Mouse (Mus musculus) neural tube, embryonic 15.5 days (tissue): ENCODE results near the gene Myod1. TPM values are rescaled to one million over a fixed set of nuclear protein-coding genes. Genes with fewer than 3 reads are reported as not detected.

Experiments used
- ATAC-seq: fragments of 200-750 bp; cut with Nextera tagmentation; 2 replicates; pipeline ENCODE4 v1.8.0; 2017; ENCODE audit warnings: mild to moderate bottlenecking, moderate TSS enrichment, moderate library complexity; ENCODE audit not compliant: low FRiP score
- H3K27ac ChIP-seq: fragments of 300-500 bp; sonication (generic); replicated peaks from 2 replicates; pipeline ENCODE4 v1.5.1; 2015; ENCODE audit warnings: mild to moderate bottlenecking, inconsistent platforms
- H3K27me3 ChIP-seq: fragments of 300-500 bp; sonication (generic); replicated peaks from 2 replicates; pipeline ENCODE4 v1.6.1; 2015; ENCODE audit warnings: inconsistent platforms
- H3K36me3 ChIP-seq: fragments of 300-500 bp; sonication (generic); 2 replicates; pipeline ENCODE4 v1.6.1; 2015; ENCODE audit warnings: inconsistent platforms
- H3K4me1 ChIP-seq: fragments of 300-500 bp; sonication (generic); 2 replicates; pipeline ENCODE4 v1.6.1; 2015; ENCODE audit warnings: inconsistent platforms
- H3K4me2 ChIP-seq: fragments of 300-500 bp; sonication (generic); 2 replicates; pipeline ENCODE4 v1.6.1; 2015; ENCODE audit warnings: inconsistent platforms, mild to moderate bottlenecking, moderate library complexity
- H3K4me3 ChIP-seq: fragments of 300-500 bp; sonication (generic); replicated peaks from 2 replicates; pipeline ENCODE4 v1.5.1; 2015; ENCODE audit warnings: mild to moderate bottlenecking, inconsistent platforms
- H3K9ac ChIP-seq: fragments of 300-500 bp; sonication (generic); replicated peaks from 2 replicates; pipeline ENCODE4 v1.6.1; 2015; ENCODE audit warnings: mild to moderate bottlenecking, inconsistent platforms
- H3K9me3 ChIP-seq: fragments of 300-500 bp; sonication (generic); replicated peaks from 2 replicates; pipeline ENCODE4 v1.6.1; 2016; ENCODE audit warnings: inconsistent platforms
- WGBS: fragments of 180-500 bp; shearing (Covaris S2); methylation state at CpG from one replicate; pipeline ENCODE4 v1.1.7; 2015; ENCODE audit warnings: mixed read lengths; 5-methylcytosine and 5-hydroxymethylcytosine counted together
- polyA plus RNA-seq: library from polyadenylated mRNA; unstranded; fragments of >200 nt; fragmentation: Nextera tagmentation; extraction: Ambion mirVana; gene quantifications from 2 replicates; pipeline ENCODE4 v1.2.1, GENCODE M21; 2015

Gene Myod1
- polyA plus RNA-seq, 1 experiment from 2014 or later, result 2.3 TPM

DNA sequence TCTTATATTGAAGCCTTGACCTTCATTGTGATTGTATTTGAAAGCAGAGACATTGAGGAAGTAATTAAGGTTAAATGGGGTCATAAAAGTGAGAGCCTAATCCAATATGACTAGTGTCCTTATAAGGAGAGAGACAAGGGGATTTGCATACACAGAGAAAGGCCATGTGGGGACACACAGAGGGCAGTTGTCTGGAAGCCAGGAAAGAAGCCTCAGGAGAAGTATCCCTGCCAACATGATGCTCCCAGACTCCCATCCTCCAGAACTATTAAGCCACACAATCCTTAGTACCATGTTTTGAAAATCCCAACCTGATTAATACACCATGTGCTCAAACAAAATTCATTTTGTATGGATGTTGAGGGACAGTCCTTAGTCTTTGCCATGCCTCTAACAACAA lies 14.5 kb upstream of the Myod1 start:
- Histone ChIP-seq H3K9me3 (no peaks in the 10 kb centered on the region), H3K4me2 (no peak overlapping the region), H3K4me1 (no peaks in the 10 kb centered on the region), H3K36me3 (no peaks in the 10 kb centered on the region), H3K4me3 (no peak overlapping the region), H3K27me3 (no peaks in the 10 kb centered on the region), H3K27ac (no peak overlapping the region), H3K9ac (no peak overlapping the region)
- ATAC-seq, result no peak

DNA sequence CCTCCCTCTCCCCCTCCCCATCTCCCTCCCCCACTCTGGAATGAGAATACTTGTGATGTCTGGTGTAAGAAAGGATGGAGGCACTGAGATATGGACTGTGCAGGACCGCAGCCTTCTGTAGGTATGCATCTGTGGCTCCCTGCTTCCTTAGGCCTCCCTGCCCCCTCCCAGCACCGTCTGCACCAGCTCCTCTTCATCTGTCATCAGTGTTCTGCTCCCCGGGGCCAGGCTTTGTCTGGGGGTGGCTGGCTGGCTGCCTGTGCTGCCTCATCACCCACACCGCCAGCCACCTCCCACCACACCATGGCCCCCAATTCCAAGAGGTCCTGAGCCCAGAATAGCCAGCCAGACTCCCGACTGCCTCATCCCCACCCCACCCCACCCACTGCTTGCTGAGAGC lies 12.1 kb upstream of the Myod1 start:
- H3K9ac ChIP-seq, result no peak overlapping the region
- ATAC-seq, result no peak
- no peaks in the 10 kb centered on the region for H3K4me1 ChIP-seq
- H3K36me3 ChIP-seq, result no peaks in the 10 kb centered on the region
- no peaks in the 10 kb centered on the region for H3K9me3 ChIP-seq
- no peak overlapping the region for H3K4me3 ChIP-seq
- H3K4me2 ChIP-seq, result no peak overlapping the region
- no peak overlapping the region for H3K27ac ChIP-seq
- H3K27me3 ChIP-seq, result 0 out of 2 replicates have a peak, but pooled peaks cover 8% of the 10 kb centered on the region
- WGBS, result 53% methylated on average over 5 of the region's 5 CpGs

DNA sequence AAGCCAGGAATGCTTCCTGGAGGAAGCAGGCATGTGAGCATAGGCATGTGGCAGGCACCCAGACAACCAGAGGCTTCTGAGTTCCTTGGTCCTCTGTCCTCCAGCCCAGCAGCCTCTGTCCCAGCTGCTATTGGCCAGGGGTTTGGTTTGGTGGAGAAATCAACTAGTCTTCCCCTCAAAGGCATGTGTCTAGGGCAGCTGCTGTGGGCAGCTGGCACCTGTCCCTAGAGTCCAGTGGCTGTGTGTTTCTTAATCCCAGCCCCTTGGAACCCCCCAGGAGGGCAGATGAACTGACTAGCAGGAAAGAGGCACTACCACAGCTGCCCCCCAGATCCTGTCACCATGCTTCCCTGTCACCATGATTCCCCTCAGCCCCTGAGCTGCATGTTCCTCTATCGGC lies 10.5 kb upstream of the Myod1 start:
- no peak overlapping the region for H3K27ac ChIP-seq
- 89% methylated on average over 1 of the region's 1 CpGs for WGBS
- H3K9ac ChIP-seq, result no peak overlapping the region
- no peak overlapping the region for H3K4me2 ChIP-seq
- no peak overlapping the region for H3K4me3 ChIP-seq
- no peak for ATAC-seq
- no peaks in the 10 kb centered on the region for H3K4me1 ChIP-seq
- H3K36me3 ChIP-seq, result no peaks in the 10 kb centered on the region
- H3K27me3 ChIP-seq, result 0 out of 2 replicates have a peak, but pooled peaks cover 8% of the 10 kb centered on the region
- H3K9me3 ChIP-seq, result no peaks in the 10 kb centered on the region

DNA sequence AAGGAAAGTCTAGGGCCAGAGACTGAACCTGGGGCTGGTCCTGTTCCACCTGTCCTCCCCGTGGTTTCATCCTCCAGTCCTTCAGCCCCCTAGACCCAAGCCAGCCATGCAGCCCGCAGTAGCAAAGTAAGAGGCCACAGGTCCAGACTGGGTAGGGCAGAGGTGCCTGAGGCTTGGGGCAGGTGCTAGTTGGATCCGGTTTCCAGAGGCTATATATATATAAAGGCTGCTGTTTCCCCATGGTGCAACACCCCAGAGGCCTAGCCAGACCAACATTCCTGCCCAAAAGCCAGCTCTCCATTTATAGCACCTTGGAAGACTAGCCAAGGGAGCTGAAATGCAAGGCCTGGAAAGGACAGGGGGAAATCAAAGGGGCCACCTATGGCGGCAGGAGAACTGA lies 5.2 kb upstream of the Myod1 start:
- Histone ChIP-seq H3K4me2 (no peak overlapping the region), H3K9me3 (no peaks in the 10 kb centered on the region), H3K4me3 (no peak overlapping the region), H3K4me1 (no peaks in the 10 kb centered on the region), H3K27me3 (peaks cover 40% of the 10 kb centered on the region), H3K36me3 (no peaks in the 10 kb centered on the region), H3K27ac (no peak overlapping the region), H3K9ac (no peak overlapping the region)
- no peak for ATAC-seq
- 63% methylated on average over 4 of the region's 4 CpGs for WGBS

DNA sequence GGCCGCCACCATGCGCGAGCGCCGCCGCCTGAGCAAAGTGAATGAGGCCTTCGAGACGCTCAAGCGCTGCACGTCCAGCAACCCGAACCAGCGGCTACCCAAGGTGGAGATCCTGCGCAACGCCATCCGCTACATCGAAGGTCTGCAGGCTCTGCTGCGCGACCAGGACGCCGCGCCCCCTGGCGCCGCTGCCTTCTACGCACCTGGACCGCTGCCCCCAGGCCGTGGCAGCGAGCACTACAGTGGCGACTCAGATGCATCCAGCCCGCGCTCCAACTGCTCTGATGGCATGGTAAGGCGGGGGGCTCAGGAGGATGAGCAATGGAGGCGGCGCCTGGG lies 703 bp downstream of the Myod1 start:
- peaks cover 24% of the 10 kb centered on the region for H3K4me1 ChIP-seq
- peak; percentile 73 for ATAC-seq

DNA sequence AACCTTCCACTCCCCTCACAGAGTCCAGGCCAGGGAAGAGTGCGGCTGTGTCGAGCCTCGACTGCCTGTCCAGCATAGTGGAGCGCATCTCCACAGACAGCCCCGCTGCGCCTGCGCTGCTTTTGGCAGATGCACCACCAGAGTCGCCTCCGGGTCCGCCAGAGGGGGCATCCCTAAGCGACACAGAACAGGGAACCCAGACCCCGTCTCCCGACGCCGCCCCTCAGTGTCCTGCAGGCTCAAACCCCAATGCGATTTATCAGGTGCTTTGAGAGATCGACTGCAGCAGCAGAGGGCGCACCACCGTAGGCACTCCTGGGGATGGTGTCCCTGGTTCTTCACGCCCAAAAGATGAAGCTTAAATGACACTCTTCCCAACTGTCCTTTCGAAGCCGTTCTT lies 1.8 kb downstream of the Myod1 start:
- WGBS, result 2% methylated on average over 22 of the region's 22 CpGs
- H3K27me3 ChIP-seq, result peaks cover 67% of the 10 kb centered on the region
- H3K27ac ChIP-seq, result no peak overlapping the region
- ATAC-seq, result peak; percentile 13; the same call in 1 of the 2 replicates
- peak overlapping the region; percentile 48 for H3K4me2 ChIP-seq
- peaks cover 24% of the 10 kb centered on the region for H3K4me1 ChIP-seq
- H3K9ac ChIP-seq, result no peak overlapping the region
- peak overlapping the region; percentile 21; the same call in 1 of the 2 replicates for H3K4me3 ChIP-seq
- no peaks in the 10 kb centered on the region for H3K9me3 ChIP-seq
- no peaks in the 10 kb centered on the region for H3K36me3 ChIP-seq

More for the DNA sequence above, 703 bp downstream of the Myod1 start:
- Histone ChIP-seq H3K27me3 (peaks cover 76% of the 10 kb centered on the region), H3K4me2 (peak overlapping the region; percentile 56), H3K36me3 (no peaks in the 10 kb centered on the region), H3K9me3 (no peaks in the 10 kb centered on the region), H3K4me3 (peak overlapping the region; percentile 33), H3K9ac (peak overlapping the region; percentile 23; the same call in 1 of the 2 replicates), H3K27ac (no peak overlapping the region)
- WGBS, result under 1% methylated on average over 33 of the region's 33 CpGs

DNA sequence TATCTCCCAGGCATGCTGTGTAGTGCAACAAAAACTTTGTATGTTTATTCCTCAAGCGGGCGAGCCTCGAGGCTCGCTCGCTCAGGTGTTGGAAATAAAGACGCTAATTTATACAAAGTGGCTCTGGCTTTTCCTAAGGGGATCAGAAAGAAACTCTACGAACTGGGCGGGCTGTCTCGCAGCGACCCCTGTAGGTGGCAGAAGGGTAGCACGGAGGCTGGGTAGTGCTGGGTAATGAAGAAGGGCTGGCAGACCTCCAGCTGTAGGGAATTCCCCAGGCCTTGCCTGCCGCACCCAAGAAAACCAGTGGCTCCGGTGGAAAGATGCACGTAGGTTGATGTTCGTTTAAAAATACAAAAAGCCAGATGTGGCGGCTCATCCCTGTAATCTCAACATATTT lies 2.7 kb downstream of the Myod1 start:
- Histone ChIP-seq H3K9ac (no peak overlapping the region), H3K36me3 (no peaks in the 10 kb centered on the region), H3K4me3 (no peak overlapping the region), H3K9me3 (no peaks in the 10 kb centered on the region), H3K4me1 (peaks cover 24% of the 10 kb centered on the region), H3K27me3 (peaks cover 60% of the 10 kb centered on the region), H3K4me2 (no peak overlapping the region), H3K27ac (no peak overlapping the region)
- ATAC-seq, result peak; percentile 48; the same call in 1 of the 2 replicates
- WGBS, result 7% methylated on average over 16 of the region's 16 CpGs

DNA sequence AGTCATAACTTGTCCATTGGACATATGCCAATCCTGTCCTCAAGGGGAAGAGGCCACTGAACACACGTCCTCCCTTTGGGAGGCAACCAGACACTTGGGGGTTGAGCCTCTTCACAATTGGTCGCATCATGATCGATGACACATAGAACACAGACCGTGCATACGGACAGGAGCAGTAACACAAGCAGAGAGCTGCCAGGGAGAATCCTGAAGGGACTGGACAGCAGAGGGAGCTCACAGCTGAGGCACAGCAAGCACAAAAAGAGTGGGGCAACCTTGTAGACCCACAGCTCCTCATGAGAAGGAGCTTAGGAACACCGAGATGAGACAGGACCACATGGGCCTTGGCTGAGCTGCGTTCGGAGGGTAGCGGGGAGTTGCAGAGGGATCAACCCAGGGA lies 4.4 kb downstream of the Myod1 start:
- no peaks in the 10 kb centered on the region for H3K9me3 ChIP-seq
- ATAC-seq, result no peak
- H3K4me1 ChIP-seq, result peaks cover 24% of the 10 kb centered on the region
- WGBS, result 63% methylated on average over 9 of the region's 9 CpGs
- peaks cover 48% of the 10 kb centered on the region for H3K27me3 ChIP-seq
- no peaks in the 10 kb centered on the region for H3K36me3 ChIP-seq
- H3K4me3 ChIP-seq, result no peak overlapping the region
- H3K4me2 ChIP-seq, result no peak overlapping the region
- H3K9ac ChIP-seq, result no peak overlapping the region
- no peak overlapping the region for H3K27ac ChIP-seq

DNA sequence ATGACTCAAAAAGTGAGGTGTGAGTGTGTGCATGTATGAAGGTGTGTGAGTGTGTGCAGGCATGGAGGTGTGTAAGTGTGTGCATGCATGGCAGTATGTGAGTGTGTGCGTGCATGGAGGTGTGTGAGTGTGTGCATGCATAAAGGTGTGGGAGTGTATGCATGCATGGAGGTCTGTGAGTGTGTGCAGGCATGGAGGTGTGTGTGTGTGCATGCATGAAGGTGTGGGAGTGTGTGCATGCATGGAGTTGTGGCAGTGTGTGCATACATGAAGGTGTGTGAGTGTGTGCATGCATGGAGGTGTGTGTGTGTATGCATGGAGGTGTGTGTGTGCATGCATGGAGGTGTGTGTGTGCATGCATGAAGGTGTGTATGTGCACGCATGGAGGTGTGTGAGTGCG lies 11.2 kb downstream of the Myod1 start:
- H3K27ac ChIP-seq, result no peak overlapping the region
- ATAC-seq, result no peak
- WGBS, result 78% methylated on average over 3 of the region's 3 CpGs
- no peak overlapping the region for H3K9ac ChIP-seq
- no peaks in the 10 kb centered on the region for H3K4me1 ChIP-seq
- no peaks in the 10 kb centered on the region for H3K36me3 ChIP-seq
- H3K4me3 ChIP-seq, result no peak overlapping the region
- H3K27me3 ChIP-seq, result peaks cover 7% of the 10 kb centered on the region; the same call in 1 of the 2 replicates
- no peak overlapping the region for H3K4me2 ChIP-seq
- no peaks in the 10 kb centered on the region for H3K9me3 ChIP-seq

DNA sequence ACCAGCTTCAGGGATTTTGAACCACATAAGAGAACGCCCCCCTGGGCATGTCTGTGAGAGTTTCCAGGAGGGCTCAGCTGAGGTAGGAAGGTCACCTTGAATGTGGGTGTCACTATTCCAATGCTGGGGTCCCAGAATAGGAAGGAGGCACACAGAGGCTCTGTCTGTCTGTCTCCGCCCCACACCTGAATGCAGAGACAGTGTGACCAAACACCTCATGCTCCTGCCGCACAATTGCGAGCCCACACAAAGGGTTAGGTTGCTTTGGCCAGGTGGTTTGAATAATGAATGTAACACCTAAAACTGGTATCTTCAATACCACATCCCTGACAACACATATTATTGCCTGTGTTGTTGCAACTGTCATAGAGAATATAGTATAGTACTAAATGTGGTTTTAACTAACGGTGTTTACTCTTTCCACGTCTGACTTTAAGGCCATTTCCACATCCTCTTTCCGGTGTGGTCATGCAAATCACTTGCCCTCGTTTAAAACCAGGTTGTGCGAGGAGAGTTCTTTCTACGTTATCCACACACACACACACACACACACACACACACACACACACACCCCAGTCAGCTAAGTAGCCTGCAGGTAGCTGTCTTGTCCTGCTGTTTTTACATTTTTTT lies 13.3 kb downstream of the Myod1 start:
- no peaks in the 10 kb centered on the region for H3K9me3 ChIP-seq
- peaks cover 6% of the 10 kb centered on the region; the same call in 1 of the 2 replicates for H3K4me1 ChIP-seq
- H3K4me2 ChIP-seq, result no peak overlapping the region
- no peak overlapping the region for H3K27ac ChIP-seq
- no peak for ATAC-seq
- no peak overlapping the region for H3K4me3 ChIP-seq
- H3K36me3 ChIP-seq, result no peaks in the 10 kb centered on the region
- 84% methylated on average over 10 of the region's 10 CpGs for WGBS
- H3K9ac ChIP-seq, result no peak overlapping the region
- peaks cover 14% of the 10 kb centered on the region for H3K27me3 ChIP-seq

DNA sequence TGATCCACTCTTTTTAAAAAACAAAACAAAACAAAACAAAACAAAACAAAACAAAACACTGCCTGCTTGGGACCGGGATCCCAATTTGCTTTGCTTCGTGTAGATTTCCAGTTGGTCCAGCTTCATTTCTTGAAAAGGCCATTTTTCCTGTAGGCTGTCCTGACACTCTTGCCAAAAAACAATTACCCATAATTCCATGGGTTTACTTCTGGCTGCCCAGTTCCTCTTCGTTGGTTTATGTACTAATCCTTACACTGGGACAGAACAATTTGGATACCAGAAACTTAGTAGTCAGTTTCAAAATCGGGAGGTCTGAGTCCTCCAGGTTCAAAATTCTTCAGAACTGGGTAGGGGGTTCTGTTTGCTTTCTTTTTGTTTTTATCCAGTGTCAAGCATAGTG lies 14.0 kb downstream of the Myod1 start:
- Histone ChIP-seq H3K27ac (no peak overlapping the region), H3K4me2 (no peak overlapping the region), H3K9me3 (no peaks in the 10 kb centered on the region), H3K36me3 (no peaks in the 10 kb centered on the region), H3K9ac (no peak overlapping the region), H3K4me1 (peaks cover 6% of the 10 kb centered on the region; the same call in 1 of the 2 replicates), H3K4me3 (no peak overlapping the region), H3K27me3 (peaks cover 20% of the 10 kb centered on the region)
- WGBS, result 68% methylated on average over 4 of the region's 4 CpGs
- ATAC-seq, result no peak

DNA sequence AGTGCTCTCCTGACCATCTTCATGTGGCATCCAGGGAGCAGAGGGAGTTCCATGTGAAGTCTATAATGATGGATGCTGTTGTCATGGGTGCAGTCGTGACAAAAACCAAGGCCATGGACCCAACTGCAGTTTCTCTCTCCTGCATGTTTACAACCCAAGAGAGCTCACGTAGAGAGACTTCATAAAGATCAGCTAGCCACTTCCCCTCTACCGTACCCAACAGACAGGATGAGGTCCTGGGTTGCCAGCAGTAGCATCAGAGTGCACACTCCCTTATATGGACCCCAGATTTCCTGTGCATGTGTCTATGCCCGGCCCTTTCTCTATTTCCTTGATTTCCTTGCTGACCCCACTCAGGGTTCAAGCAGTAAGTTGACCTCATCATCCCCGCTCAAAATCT lies 15.4 kb downstream of the Myod1 start:
- 79% methylated on average over 5 of the region's 5 CpGs for WGBS
- Histone ChIP-seq H3K4me2 (no peak overlapping the region), H3K9ac (no peak overlapping the region), H3K9me3 (no peaks in the 10 kb centered on the region), H3K36me3 (no peaks in the 10 kb centered on the region), H3K27ac (no peak overlapping the region), H3K4me3 (no peak overlapping the region), H3K27me3 (peaks cover 25% of the 10 kb centered on the region), H3K4me1 (peaks cover 13% of the 10 kb centered on the region)
- no peak for ATAC-seq
